Mouse (Mus musculus): ENCODE measurements at regions not wholly inside any gene's neighbourhood (a gene's known extent, or its start where the extent isn't known, plus 50 kb on each side); places are given as distances from the start of the nearest gene placed in this dataset.

GRCm38 (mm10) chr9:43465731-43466330 is 155.2 kb downstream of the Trim29 start:
- no peak for DNase-seq (ENCODE audit: low spot score in 2 of 2)

DNA sequence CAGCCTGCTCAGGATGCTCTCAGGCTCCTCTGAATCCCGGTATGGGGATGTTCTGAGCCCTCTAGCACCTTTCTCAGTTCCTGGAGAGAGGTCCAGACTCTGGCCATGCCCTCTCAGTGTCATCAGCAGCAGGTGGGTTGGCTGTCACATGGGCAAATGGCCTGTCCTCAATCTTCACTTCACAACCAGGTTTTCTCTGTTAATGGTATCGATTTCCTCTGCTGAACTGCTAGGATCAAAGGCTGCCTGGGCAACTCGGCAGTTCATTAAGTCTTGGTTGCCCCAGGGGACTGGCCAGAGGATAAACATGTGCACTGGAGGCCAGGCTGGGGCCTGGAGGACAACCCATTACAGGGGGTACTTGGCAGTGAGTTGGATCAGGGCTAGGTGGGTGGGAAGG is 156.2 kb downstream of the Trim29 start:
- no peak for DNase-seq (ENCODE audit: low spot score in 2 of 2)

DNA sequence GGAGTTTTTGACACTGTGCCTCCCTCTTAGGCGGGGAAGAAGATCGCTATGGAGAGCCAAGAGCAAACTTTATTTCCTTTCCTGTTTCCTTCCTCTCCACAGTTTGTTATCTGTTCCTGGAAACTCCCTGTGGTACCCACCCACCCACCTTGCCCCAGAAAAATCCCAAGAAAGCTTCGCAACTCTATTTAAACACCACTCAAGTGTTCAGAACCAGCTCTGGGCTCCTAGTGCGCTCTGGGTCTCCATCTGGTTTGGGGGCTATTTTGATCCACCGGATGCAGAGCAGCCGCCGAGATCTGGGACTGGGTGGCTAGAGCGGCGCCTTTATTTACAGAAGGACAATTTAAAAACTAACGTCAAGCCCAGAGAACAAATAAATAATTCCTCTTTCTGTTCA is 158.6 kb downstream of the Trim29 start:
- no peak for DNase-seq (ENCODE audit: low spot score in 2 of 2)

GRCm38 (mm10) chr9:43472231-43472630 is 161.6 kb downstream of the Trim29 start:
- no peak for DNase-seq (ENCODE audit: low spot score in 2 of 2)

- no peak for DNase-seq (ENCODE audit: low spot score in 2 of 2)
These were observed 162.5 kb downstream of the Trim29 start for GRCm38 (mm10) chr9:43473164-43473563.

DNA sequence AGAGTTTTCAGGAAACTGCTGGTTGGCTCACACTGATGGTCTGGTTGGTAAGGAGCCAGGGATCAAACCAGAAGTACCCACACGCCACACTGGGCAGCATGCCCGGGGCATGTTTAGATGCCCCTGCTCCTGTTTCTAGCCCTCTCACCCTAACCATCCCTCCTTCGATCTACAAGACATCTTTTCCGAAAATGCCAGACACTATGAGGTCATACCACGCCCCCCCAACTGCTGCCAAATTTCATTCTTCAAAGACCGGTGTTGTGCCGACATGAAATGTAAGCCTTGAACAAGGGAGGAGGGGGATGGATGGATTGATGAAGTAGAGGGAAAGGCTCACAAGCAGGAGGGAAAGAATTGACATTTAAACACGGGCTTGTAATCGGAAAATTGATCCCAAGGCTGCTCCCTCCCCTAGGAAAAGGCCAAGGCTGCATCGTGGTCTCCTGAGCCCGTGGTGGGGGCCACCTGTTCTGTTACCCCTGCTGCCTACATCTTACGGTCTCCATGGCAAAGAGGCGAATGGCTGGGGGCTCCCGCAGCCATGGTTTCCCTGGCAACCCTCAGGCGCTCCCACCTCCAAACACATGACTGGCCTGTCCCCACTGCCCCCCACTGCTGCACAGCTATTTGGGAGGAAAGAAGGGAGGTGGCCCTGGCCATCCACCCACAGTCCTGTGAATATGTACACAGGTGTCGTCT is 163.1 kb downstream of the Trim29 start:
- DNase-seq (ENCODE audit: low spot score in 2 of 2), result peak in 1 of 2 experiments; percentile 36

DNA sequence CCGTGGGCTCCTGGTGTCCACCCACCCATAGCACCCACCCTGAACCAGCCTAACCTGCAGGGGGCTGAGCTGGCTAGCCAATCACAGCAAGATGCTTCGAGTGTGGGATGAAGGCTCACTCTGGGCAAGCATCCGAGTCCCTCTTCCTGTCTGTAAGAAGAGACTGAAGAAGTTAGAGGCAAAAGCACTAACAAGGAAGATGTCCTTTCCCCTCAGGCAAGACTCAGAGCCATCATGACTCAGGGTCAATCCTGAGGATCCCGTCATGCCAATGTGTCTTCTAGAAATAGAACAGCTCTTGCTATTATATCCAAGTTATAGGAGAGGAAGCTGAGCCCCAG is 163.6 kb downstream of the Trim29 start:
- DNase-seq (ENCODE audit: low spot score in 2 of 2), result no peak

DNA sequence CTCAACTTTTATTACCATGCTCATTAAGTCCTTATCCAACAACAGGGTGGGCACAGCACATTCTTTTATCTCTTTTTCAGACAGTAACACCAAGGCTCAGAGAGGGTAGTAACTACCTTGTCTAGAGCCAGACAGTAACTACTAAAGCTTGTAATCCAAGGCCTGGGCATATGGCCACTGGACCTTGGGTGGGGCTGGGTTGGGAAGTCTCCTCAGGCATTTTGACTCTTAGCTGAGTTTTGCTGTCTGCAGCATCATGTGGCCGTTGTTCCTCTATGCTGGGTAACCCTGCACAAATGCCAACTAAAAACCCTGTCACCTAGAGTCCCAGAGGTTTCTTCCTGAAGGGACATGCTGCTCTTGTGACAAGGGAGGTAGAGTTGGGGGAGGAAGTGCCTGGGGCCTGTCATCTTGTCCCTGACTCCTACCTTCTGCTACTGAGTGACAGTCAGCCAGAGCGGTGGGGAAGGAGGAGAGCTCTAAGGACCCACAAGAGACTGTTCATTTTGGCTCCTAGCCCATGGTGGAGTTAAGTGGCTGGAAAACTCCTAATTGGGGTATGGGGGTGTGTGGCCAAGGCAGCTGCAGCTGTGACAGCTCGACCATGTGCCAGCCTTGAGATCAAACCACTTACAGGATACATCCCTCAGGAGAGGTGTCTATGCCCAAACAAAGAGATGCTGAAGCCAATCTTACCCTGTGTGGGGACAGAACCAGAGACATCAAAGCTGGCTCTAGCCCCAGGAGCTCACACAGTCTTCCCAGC is 170.4 kb downstream of the Trim29 start:
- DNase-seq (ENCODE audit: low spot score in 2 of 2), result peak in 1 of 2 experiments; percentile 15

DNA sequence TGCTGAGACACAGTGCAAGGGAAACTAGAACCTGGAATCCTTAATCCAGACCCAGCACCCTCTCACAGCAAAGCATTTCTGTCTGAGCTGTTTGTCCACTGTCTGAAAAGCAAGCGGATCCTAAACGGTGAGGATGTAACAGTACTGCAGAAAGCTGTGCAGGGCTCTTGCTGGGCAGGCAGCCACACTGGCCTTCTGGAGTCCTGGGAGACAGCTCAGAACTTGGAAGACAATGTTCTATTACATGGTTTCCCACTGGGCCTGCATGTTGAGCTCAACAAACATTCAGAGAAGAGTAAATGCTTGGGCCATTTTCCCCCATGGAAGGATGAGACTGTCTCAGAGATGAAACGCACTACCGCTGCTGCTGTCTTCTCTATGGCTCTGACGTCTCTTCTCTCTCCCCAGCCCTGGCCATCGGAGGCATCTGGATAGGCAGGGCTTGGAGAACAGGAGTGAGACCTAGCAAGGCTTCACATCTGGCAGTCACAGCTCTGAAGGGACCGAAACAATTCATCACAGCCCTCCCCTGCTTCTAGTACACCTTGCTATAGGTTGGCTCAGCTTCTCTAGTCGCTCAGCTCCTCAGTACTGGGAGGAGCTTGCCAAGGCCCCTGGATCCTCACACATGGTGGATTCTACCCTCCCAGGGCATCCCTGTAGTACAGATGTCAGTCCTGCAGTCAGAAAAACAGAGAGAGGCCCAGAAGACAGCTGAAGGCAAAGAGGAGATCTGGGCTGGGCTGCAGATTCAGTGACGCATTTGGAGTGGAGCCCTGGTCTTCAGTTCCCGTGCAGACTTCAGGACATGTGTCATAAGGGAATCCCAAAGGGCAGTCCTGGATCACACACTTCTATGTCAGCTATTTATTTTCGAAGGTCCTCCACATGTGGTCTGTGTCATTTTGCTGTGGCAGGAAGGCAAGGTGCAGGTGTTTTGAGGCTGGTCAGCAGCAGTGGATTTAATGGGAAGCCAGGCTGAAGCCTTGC is 171.7 kb downstream of the Trim29 start:
- DNase-seq (ENCODE audit: low spot score in 2 of 2), result peak in 1 of 2 experiments; percentile 36

DNA sequence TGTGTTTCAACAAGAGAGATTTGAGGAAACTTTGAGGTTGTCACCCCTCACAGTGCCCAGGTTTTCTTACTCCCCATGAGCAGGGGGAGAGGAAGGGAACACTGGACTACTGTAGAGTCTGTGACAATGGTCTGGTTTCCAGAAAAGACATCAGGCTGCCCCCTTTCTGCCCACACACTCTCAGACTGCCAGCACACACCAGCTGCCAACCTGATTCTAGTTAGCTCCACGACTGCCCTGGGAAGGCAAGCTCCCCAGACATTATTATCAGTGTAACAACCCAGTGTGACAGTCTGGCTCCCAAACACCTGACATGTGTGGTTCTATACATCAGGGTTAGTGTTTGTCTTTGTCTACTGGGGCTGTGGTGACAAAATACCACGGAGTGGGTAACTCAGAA is 172.5 kb downstream of the Trim29 start:
- DNase-seq (ENCODE audit: low spot score in 2 of 2), result peak in 1 of 2 experiments; percentile 31

- no peak for DNase-seq (ENCODE audit: low spot score in 2 of 2)
These were observed 173.3 kb downstream of the Trim29 start for GRCm38 (mm10) chr9:43483906-43484305.

GRCm38 (mm10) chr9:43486704-43487103 is 176.1 kb downstream of the Trim29 start:
- no peak for DNase-seq (ENCODE audit: low spot score in 2 of 2)

GRCm38 (mm10) chr9:43489205-43489604 is 178.6 kb downstream of the Trim29 start:
- no peak for DNase-seq (ENCODE audit: low spot score in 2 of 2)

- DNase-seq (ENCODE audit: low spot score in 2 of 2), result no peak
These were observed 180.5 kb downstream of the Trim29 start for GRCm38 (mm10) chr9:43491024-43491751.

DNA sequence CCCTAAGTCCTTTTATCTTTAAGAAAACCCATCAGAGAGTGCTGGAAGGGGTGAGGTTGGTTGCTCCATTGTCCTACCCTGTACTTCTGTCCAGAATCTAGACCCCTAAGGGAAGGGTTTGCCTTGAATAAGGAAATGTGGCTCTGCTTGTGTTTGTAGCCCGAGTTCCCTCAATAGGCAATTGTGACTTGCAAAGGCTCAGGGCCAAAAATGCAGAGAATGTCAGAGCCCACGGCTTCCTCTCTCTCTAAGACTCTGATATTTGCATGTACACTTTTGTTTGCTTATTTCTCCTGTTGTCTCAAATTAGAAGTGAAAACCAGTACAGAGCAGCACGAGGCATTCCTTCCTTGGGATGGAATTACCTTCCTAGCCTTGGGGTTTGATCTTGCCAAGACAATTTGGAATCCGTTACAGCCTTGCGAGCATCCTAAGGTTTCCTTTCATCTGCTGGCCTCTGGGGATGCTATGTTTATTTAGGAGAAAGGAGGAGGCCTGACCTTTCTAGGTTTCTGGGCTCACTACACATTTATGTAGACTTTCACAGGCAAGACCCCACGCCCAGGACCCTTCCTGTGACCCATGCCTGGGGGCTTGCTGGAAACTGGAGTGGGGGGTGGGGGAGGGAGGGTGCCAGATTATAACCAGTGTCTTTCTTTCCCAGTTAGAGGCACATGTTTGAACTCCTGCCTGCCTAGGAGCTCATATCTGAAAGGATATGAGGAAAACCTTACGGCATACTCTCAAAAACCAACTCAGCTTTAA is 181.8 kb downstream of the Trim29 start:
- no peak for DNase-seq (ENCODE audit: low spot score in 2 of 2)

DNA sequence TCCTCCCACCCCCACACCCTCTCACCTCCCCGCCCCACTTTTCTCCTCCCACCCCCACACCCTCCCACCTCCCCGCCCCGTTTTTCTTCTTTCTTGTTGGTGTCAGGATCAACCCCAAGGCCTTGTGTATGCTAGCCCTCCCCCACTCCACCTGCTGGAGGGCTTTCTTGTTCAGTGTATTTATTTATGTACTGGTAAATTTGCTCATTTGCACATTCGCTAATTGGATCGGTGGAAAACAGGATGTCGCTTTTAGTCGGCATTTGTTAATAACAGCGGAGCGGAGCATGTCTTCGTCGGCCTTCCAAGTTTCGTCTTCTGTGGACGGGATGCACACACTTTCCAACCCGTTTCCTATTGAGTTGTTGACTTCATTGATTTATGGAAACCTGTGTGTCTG is 187.9 kb downstream of the Trim29 start:
- no peak for DNase-seq (ENCODE audit: low spot score in 2 of 2)

- no peak for DNase-seq (ENCODE audit: low spot score in 2 of 2)
These were observed 193.8 kb downstream of the Trim29 start for GRCm38 (mm10) chr9:43504270-43504932.

GRCm38 (mm10) chr9:43505856-43506255 is 195.2 kb downstream of the Trim29 start:
- no peak for DNase-seq (ENCODE audit: low spot score in 2 of 2)

DNA sequence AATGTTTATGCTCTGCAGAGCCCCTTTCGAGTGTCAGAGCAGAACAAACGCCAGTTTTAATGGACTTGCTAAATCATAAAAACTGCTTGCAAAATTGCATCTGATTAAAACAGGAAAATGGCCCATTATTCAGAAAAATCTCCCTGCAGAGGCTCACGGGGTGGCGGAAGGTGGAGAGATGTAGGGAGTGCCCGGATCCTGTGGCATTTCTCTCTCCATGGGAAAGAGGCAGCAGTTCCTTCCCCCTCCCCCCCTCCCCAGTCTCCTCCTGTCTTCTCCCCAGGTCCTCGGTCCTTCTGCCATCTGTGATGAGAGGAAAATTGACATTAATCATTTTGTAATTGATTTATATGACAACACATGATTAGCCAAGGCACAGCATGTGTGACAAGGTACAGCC is 195.6 kb downstream of the Trim29 start:
- no peak for DNase-seq (ENCODE audit: low spot score in 2 of 2)
